Mouse (Mus musculus): ENCODE measurements at regions not wholly inside any gene's neighbourhood (a gene's known extent, or its start where the extent isn't known, plus 50 kb on each side); places are given as distances from the start of the nearest gene placed in this dataset.

DNA sequence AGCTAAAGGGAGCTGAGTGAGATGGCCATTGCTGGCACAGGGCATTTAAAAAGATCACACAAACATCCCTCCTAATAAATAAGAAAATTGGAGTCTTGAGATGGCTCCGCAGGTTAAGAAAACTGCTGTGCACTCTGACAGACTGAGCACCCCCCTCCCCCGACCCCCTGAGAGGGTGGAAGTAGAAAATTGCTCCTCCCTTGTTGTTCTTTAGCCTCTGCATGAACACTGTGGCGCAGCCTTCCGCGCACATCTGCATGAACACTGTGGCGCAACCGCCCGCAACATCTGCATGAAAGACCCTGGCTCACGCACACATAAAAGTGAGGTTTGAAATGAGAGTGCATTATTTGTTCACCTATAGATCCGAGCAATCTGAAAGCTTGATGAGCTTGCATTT, 50.2 kb upstream of the Itsn2 start:
- DNase-seq (ENCODE audit: low spot score) (no peak), ATAC-seq (replicated peaks; ENCODE audit: low FRiP score, low TSS enrichment, low read depth) (no peak)
- no peaks in the 10 kb centered on the region for H3K4me1 ChIP-seq (replicated peaks; ENCODE audit: control insufficient read depth, insufficient read depth, low read length)
- 87% methylated on average over 10 of the region's 10 CpGs for WGBS
- 0 out of 2 replicates have a peak, but pooled peaks cover 4% of the 10 kb centered on the region for H3K9me3 ChIP-seq (ENCODE audit: control insufficient read depth, low read length)
- no peak overlapping the region for H3K4me3 ChIP-seq (ENCODE audit: low read depth, low read length)
- no peaks in the 10 kb centered on the region for H3K36me3 ChIP-seq (ENCODE audit: control insufficient read depth, insufficient read depth, low read length)
- H3K4me2 ChIP-seq (ENCODE audit: low read length) = no peak overlapping the region
- H3K27me3 ChIP-seq (replicated peaks; ENCODE audit: control insufficient read depth, insufficient read depth, low read length) = no peaks in the 10 kb centered on the region
- H3K27ac ChIP-seq (ENCODE audit: low read depth) = no peak overlapping the region
- no peak overlapping the region for H3K9ac ChIP-seq (ENCODE audit: low read length)

- Histone ChIP-seq H3K27me3 (replicated peaks; ENCODE audit: control insufficient read depth, insufficient read depth, low read length) (no peaks in the 10 kb centered on the region), H3K4me2 (ENCODE audit: low read length) (no peak overlapping the region), H3K4me3 (ENCODE audit: low read depth, low read length) (no peak overlapping the region), H3K4me1 (replicated peaks; ENCODE audit: control insufficient read depth, insufficient read depth, low read length) (no peaks in the 10 kb centered on the region), H3K9ac (ENCODE audit: low read length) (no peak overlapping the region), H3K36me3 (ENCODE audit: control insufficient read depth, insufficient read depth, low read length) (no peaks in the 10 kb centered on the region), H3K9me3 (ENCODE audit: control insufficient read depth, low read length) (0 out of 2 replicates have a peak, but pooled peaks cover 4% of the 10 kb centered on the region), H3K27ac (ENCODE audit: low read depth) (no peak overlapping the region)
- ATAC-seq (replicated peaks; ENCODE audit: low FRiP score, low TSS enrichment, low read depth) = peak; percentile 95
- DNase-seq (ENCODE audit: low spot score) = no peak
- WGBS = 36% methylated on average over 5 of the region's 5 CpGs
Measured at GRCm38 (mm10) chr12:4534252-4534651, 57.3 kb upstream of the Ncoa1 start.

DNA sequence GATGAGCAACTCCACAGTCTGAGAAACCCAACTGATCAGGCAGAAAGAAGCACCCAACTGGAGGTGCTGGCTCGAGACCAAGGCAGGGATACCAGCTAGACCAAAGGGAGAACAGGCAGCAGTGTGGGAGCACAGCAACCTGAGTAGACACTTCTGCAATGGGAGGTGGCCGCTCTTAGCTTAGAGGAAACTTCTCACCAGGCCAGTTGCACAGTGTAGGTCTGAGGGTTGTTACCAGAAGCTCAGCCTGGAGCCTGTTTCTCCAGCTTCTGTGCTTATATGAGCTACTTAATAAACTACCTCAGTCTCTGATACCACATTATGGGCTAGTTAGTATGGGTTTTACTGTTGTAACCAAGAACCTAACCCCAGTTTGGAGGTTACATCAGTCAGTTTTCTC, 56.7 kb upstream of the Ncoa1 start:
- Histone ChIP-seq H3K36me3 (ENCODE audit: control insufficient read depth, insufficient read depth, low read length) (no peaks in the 10 kb centered on the region), H3K9ac (ENCODE audit: low read length) (no peak overlapping the region), H3K27ac (ENCODE audit: low read depth) (no peak overlapping the region), H3K27me3 (replicated peaks; ENCODE audit: control insufficient read depth, insufficient read depth, low read length) (no peaks in the 10 kb centered on the region), H3K4me1 (replicated peaks; ENCODE audit: control insufficient read depth, insufficient read depth, low read length) (no peaks in the 10 kb centered on the region), H3K9me3 (ENCODE audit: control insufficient read depth, low read length) (0 out of 2 replicates have a peak, but pooled peaks cover 4% of the 10 kb centered on the region), H3K4me3 (ENCODE audit: low read depth, low read length) (no peak overlapping the region), H3K4me2 (ENCODE audit: low read length) (no peak overlapping the region)
- 81% methylated on average over 2 of the region's 2 CpGs for WGBS
- peak; percentile 60; the same call in 1 of the 2 replicates for ATAC-seq (replicated peaks; ENCODE audit: low FRiP score, low TSS enrichment, low read depth)
- no peak for DNase-seq (ENCODE audit: low spot score)

GRCm38 (mm10) chr12:4532707-4533106, 55.7 kb upstream of the Ncoa1 start:
- Histone ChIP-seq H3K4me1 (replicated peaks; ENCODE audit: control insufficient read depth, insufficient read depth, low read length) (no peaks in the 10 kb centered on the region), H3K4me3 (ENCODE audit: low read depth, low read length) (no peak overlapping the region), H3K36me3 (ENCODE audit: control insufficient read depth, insufficient read depth, low read length) (no peaks in the 10 kb centered on the region), H3K4me2 (ENCODE audit: low read length) (no peak overlapping the region), H3K27me3 (replicated peaks; ENCODE audit: control insufficient read depth, insufficient read depth, low read length) (no peaks in the 10 kb centered on the region), H3K27ac (ENCODE audit: low read depth) (no peak overlapping the region), H3K9me3 (ENCODE audit: control insufficient read depth, low read length) (no peaks in the 10 kb centered on the region), H3K9ac (ENCODE audit: low read length) (no peak overlapping the region)
- WGBS = 72% methylated on average over 3 of the region's 3 CpGs
- ATAC-seq (replicated peaks; ENCODE audit: low FRiP score, low TSS enrichment, low read depth) (no peak), DNase-seq (ENCODE audit: low spot score) (no peak)

GRCm38 (mm10) chr12:4527027-4527426, 50.0 kb upstream of the Ncoa1 start:
- Histone ChIP-seq H3K27me3 (replicated peaks; ENCODE audit: control insufficient read depth, insufficient read depth, low read length) (no peaks in the 10 kb centered on the region), H3K9ac (ENCODE audit: low read length) (no peak overlapping the region), H3K36me3 (ENCODE audit: control insufficient read depth, insufficient read depth, low read length) (no peaks in the 10 kb centered on the region), H3K9me3 (ENCODE audit: control insufficient read depth, low read length) (no peaks in the 10 kb centered on the region), H3K4me2 (ENCODE audit: low read length) (no peak overlapping the region), H3K4me3 (ENCODE audit: low read depth, low read length) (no peak overlapping the region), H3K4me1 (replicated peaks; ENCODE audit: control insufficient read depth, insufficient read depth, low read length) (peaks cover 21% of the 10 kb centered on the region), H3K27ac (ENCODE audit: low read depth) (no peak overlapping the region)
- DNase-seq (ENCODE audit: low spot score) = no peak
- 74% methylated on average over 2 of the region's 2 CpGs for WGBS
- no peak for ATAC-seq (replicated peaks; ENCODE audit: low FRiP score, low TSS enrichment, low read depth)
